Mouse (Mus musculus) lung, adult 18-20 months (tissue): Measurements from ENCODE around the gene Tomm20.
A peak's percentile ranks its signal among the peaks of the same experiment; 100 is the strongest.

ENCODE experiments used
- DNase-seq, 2 experiments: peaks; one replicate each; pipeline ENCODE4 v3.0.0; 2022; ENCODE audit warnings: mixed read lengths in 2 of 2

The Tomm20 gene

GRCm38 (mm10) chr8:126951900-126952636 is 6.4 kb upstream of the Tomm20 start:
- DNase-seq, result no peak

- DNase-seq, result no peak
Measured at GRCm38 (mm10) chr8:126949527-126949926, 3.9 kb upstream of the Tomm20 start.

GRCm38 (mm10) chr8:126946444-126946843 is 800 bp upstream of the Tomm20 start:
- DNase-seq, result no peak

- DNase-seq, result peak in 1 of 2 experiments; percentile 18
Measured at GRCm38 (mm10) chr8:126944781-126945691, 608 bp downstream of the Tomm20 start.

- DNase-seq, result no peak
Measured at GRCm38 (mm10) chr8:126943565-126943964, 2.1 kb downstream of the Tomm20 start.

GRCm38 (mm10) chr8:126937337-126937736 is 8.3 kb downstream of the Tomm20 start:
- DNase-seq, result no peak

- no peak for DNase-seq
Measured at GRCm38 (mm10) chr8:126935932-126936331, 9.7 kb downstream of the Tomm20 start.

- no peak for DNase-seq
Measured at GRCm38 (mm10) chr8:126935387-126935786, 10.3 kb downstream of the Tomm20 start.

- no peak for DNase-seq
Measured at GRCm38 (mm10) chr8:126932656-126933055, 13.0 kb downstream of the Tomm20 start.

GRCm38 (mm10) chr8:126932249-126932648 is 13.4 kb downstream of the Tomm20 start:
- DNase-seq, result no peak

- no peak for DNase-seq
Measured at GRCm38 (mm10) chr8:126931720-126932119, 13.9 kb downstream of the Tomm20 start.

GRCm38 (mm10) chr8:126929607-126930161 is 16.0 kb downstream of the Tomm20 start:
- peak; percentile 58 to 77 for DNase-seq

- no peak for DNase-seq
Measured at GRCm38 (mm10) chr8:126928755-126929505, 16.7 kb downstream of the Tomm20 start.

- DNase-seq, result no peak
Measured at GRCm38 (mm10) chr8:126928028-126928427, 17.6 kb downstream of the Tomm20 start.

GRCm38 (mm10) chr8:126927058-126927457 is 18.6 kb downstream of the Tomm20 start:
- no peak for DNase-seq

GRCm38 (mm10) chr8:126922981-126923380 is 22.7 kb downstream of the Tomm20 start:
- DNase-seq, result no peak

GRCm38 (mm10) chr8:126921432-126921831 is 24.2 kb downstream of the Tomm20 start:
- no peak for DNase-seq

GRCm38 (mm10) chr8:126920845-126921244 is 24.8 kb downstream of the Tomm20 start:
- peak; percentile 86 to 90 for DNase-seq

GRCm38 (mm10) chr8:126920386-126920785 is 25.3 kb downstream of the Tomm20 start:
- no peak for DNase-seq

- no peak for DNase-seq
Measured at GRCm38 (mm10) chr8:126919703-126920102, 25.9 kb downstream of the Tomm20 start.

- no peak for DNase-seq
Measured at GRCm38 (mm10) chr8:126919255-126919654, 26.4 kb downstream of the Tomm20 start.

GRCm38 (mm10) chr8:126918356-126918755 is 27.3 kb downstream of the Tomm20 start:
- no peak for DNase-seq
